Mouse (Mus musculus) MEL (cell line): ENCODE data around the gene Ptrh2. TPM values are rescaled to one million over a fixed set of nuclear protein-coding genes. Genes with fewer than 3 reads are reported as not detected.

Source experiments
- DNase-seq: peaks from one replicate; pipeline ENCODE4 v3.0.0; 2011; ENCODE audit warnings: low read depth, low spot score
- H3K27ac ChIP-seq: 2 replicates; pipeline ENCODE4 v1.5.1; 2012; ENCODE audit warnings: low read depth, mild to moderate bottlenecking, control low read depth, low read length, moderate library complexity; ENCODE audit not compliant: control insufficient read depth
- H3K27me3 ChIP-seq, 2 experiments: fragments of 150-350 bp in 1 of 2; sonication (generic) in 1 of 2; 2 replicates each; pipeline ENCODE4 v1.6.1; 2012; ENCODE audit warnings: low read length in 2 of 2, mild to moderate bottlenecking in 2 of 2, improper control_type of control experiment in 1 of 2, moderate library complexity in 1 of 2; ENCODE audit not compliant: insufficient read depth in 2 of 2, control insufficient read depth in 1 of 2
- H3K36me3 ChIP-seq, 2 experiments: 2 replicates each; pipeline ENCODE4 v1.6.1; 2012 to 2014; ENCODE audit warnings: low read length in 2 of 2, improper control_type of control experiment in 1 of 2, inconsistent platforms in 1 of 2, mild to moderate bottlenecking in 1 of 2; ENCODE audit not compliant: insufficient read depth in 2 of 2, control insufficient read depth in 1 of 2
- H3K4me1 ChIP-seq, 2 experiments: fragments of 150-350 bp in 1 of 2; sonication (generic) in 1 of 2; 2 replicates each; pipeline ENCODE4 v1.6.1; 2012; ENCODE audit warnings: low read length in 2 of 2, improper control_type of control experiment in 1 of 2, mild to moderate bottlenecking in 1 of 2; ENCODE audit not compliant: insufficient read depth in 2 of 2, control insufficient read depth in 1 of 2
- H3K4me3 ChIP-seq, 2 experiments: fragments of 150-350 bp in 1 of 2; sonication (generic) in 1 of 2; 2 replicates each; pipeline ENCODE4 v1.5.1; 2012; ENCODE audit warnings: low read depth in 2 of 2, low read length in 2 of 2, mild to moderate bottlenecking in 2 of 2, moderate library complexity in 2 of 2, control low read depth in 1 of 2, improper control_type of control experiment in 1 of 2; ENCODE audit not compliant: control insufficient read depth in 1 of 2, insufficient read depth in 1 of 2
- H3K79me2 ChIP-seq: 2 replicates; pipeline ENCODE4 v1.6.1; 2012; ENCODE audit warnings: mild to moderate bottlenecking, low read length, moderate library complexity; ENCODE audit not compliant: control insufficient read depth, poor library complexity, insufficient read depth
- H3K9ac ChIP-seq: 2 replicates; pipeline ENCODE4 v1.6.1; 2012; ENCODE audit warnings: low read depth, mild to moderate bottlenecking, control low read depth, low read length, moderate library complexity; ENCODE audit not compliant: control insufficient read depth, poor library complexity, severe bottlenecking
- H3K9me3 ChIP-seq: fragments of 150-350 bp; sonication (generic); replicated peaks from 2 replicates; pipeline ENCODE4 v1.6.1; 2012; ENCODE audit warnings: mild to moderate bottlenecking, low read length, improper control_type of control experiment, moderate library complexity; ENCODE audit not compliant: insufficient read depth
- BHLHE40 ChIP-seq: IDR thresholded peaks from 2 replicates; pipeline ENCODE4 v1.6.1; 2012; ENCODE audit warnings: low read depth, mild to moderate bottlenecking, inconsistent platforms, low read length, improper control_type of control experiment, borderline replicate concordance
- CHD2 ChIP-seq: IDR thresholded peaks from 2 replicates; pipeline ENCODE4 v1.6.1; 2011; ENCODE audit warnings: low read length, improper control_type of control experiment
- CTCF ChIP-seq, 3 experiments: IDR thresholded peaks in 2 of 3; conservative IDR thresholded peaks in 1 of 3; 2 replicates each; pipeline ENCODE4 v1.5.1; 2011 to 2012; ENCODE audit warnings: low read length in 3 of 3, low read depth in 2 of 3, mild to moderate bottlenecking in 2 of 3, improper control_type of control experiment in 1 of 3, inconsistent platforms in 1 of 3, mixed read lengths in 1 of 3, moderate library complexity in 1 of 3; ENCODE audit not compliant: control insufficient read depth in 1 of 3, insufficient read depth in 1 of 3, poor library complexity in 1 of 3, severe bottlenecking in 1 of 3
- E2F4 ChIP-seq: IDR thresholded peaks from 2 replicates; pipeline ENCODE4 v1.6.1; 2011; ENCODE audit warnings: low read depth, low read length, improper control_type of control experiment, borderline replicate concordance
- ELF1 ChIP-seq: IDR thresholded peaks from 2 replicates; pipeline ENCODE4 v1.6.1; 2014; ENCODE audit warnings: low read depth, mild to moderate bottlenecking, inconsistent platforms, low read length, improper control_type of control experiment, moderate library complexity
- GABPA ChIP-seq: IDR thresholded peaks from 2 replicates; pipeline ENCODE4 v1.6.1; 2012; ENCODE audit warnings: low read depth, mild to moderate bottlenecking, inconsistent platforms, low read length, improper control_type of control experiment, moderate library complexity
- GATA1 ChIP-seq: IDR thresholded peaks from 2 replicates; pipeline ENCODE4 v1.6.1; 2011; ENCODE audit warnings: low read depth, low read length, improper control_type of control experiment
- JUND ChIP-seq: IDR thresholded peaks from 2 replicates; pipeline ENCODE4 v1.6.1; 2011; ENCODE audit warnings: low read depth, mild to moderate bottlenecking, improper control_type of control experiment, low read length
- MAFK ChIP-seq: IDR thresholded peaks from 2 replicates; pipeline ENCODE4 v1.6.1; 2011; ENCODE audit warnings: low read depth, mild to moderate bottlenecking, low read length, improper control_type of control experiment, borderline replicate concordance
- MAX ChIP-seq: IDR thresholded peaks from 2 replicates; pipeline ENCODE4 v1.6.1; 2011; ENCODE audit warnings: low read length, improper control_type of control experiment
- MAZ ChIP-seq: IDR thresholded peaks from 2 replicates; pipeline ENCODE4 v1.6.1; 2012; ENCODE audit warnings: low read depth, mild to moderate bottlenecking, inconsistent platforms, low read length, improper control_type of control experiment
- MXI1 ChIP-seq: IDR thresholded peaks from 2 replicates; pipeline ENCODE4 v1.6.1; 2011; ENCODE audit warnings: mild to moderate bottlenecking, low read depth, low read length, improper control_type of control experiment
- MYB ChIP-seq: IDR thresholded peaks from 2 replicates; pipeline ENCODE4 v1.6.1; 2011; ENCODE audit warnings: mild to moderate bottlenecking, low read depth, low read length, improper control_type of control experiment
- NRF1 ChIP-seq: IDR thresholded peaks from 2 replicates; pipeline ENCODE4 v1.6.1; 2014; ENCODE audit warnings: low read depth, mild to moderate bottlenecking, inconsistent platforms, low read length, improper control_type of control experiment, moderate library complexity; ENCODE audit not compliant: poor library complexity, insufficient read depth, severe bottlenecking
- POLR2AphosphoS2 ChIP-seq: IDR thresholded peaks from 2 replicates; pipeline ENCODE4 v1.6.1; 2011; ENCODE audit warnings: low read length, improper control_type of control experiment
- RAD21 ChIP-seq: IDR thresholded peaks from 2 replicates; pipeline ENCODE4 v1.6.1; 2011; ENCODE audit warnings: mild to moderate bottlenecking, low read depth, low read length, improper control_type of control experiment
- TAL1 ChIP-seq: IDR thresholded peaks from 2 replicates; pipeline ENCODE4 v1.6.1; 2012; ENCODE audit warnings: mild to moderate bottlenecking, inconsistent platforms, low read length, moderate library complexity, mixed read lengths
- TBP ChIP-seq: IDR thresholded peaks from 2 replicates; pipeline ENCODE4 v1.8.0; 2011; ENCODE audit warnings: low read depth, low read length, improper control_type of control experiment
- UBTF ChIP-seq: IDR thresholded peaks from 2 replicates; pipeline ENCODE4 v1.6.1; 2012; ENCODE audit warnings: low read depth, mild to moderate bottlenecking, inconsistent platforms, low read length, improper control_type of control experiment, moderate library complexity, borderline replicate concordance; ENCODE audit not compliant: insufficient read depth
- USF1 ChIP-seq: IDR thresholded peaks from 2 replicates; pipeline ENCODE4 v1.6.1; 2014; ENCODE audit warnings: low read depth, mild to moderate bottlenecking, inconsistent platforms, low read length, improper control_type of control experiment, moderate library complexity
- ZC3H11A ChIP-seq: IDR thresholded peaks from 2 replicates; pipeline ENCODE4 v1.6.1; 2012; ENCODE audit warnings: low read depth, mild to moderate bottlenecking, inconsistent platforms, low read length, improper control_type of control experiment
- ZKSCAN1 ChIP-seq: IDR thresholded peaks from 2 replicates; pipeline ENCODE4 v1.6.1; 2012; ENCODE audit warnings: low read depth, mild to moderate bottlenecking, inconsistent platforms, low read length, improper control_type of control experiment, moderate library complexity
- ZMIZ1 ChIP-seq: IDR thresholded peaks from 2 replicates; pipeline ENCODE4 v1.6.1; 2012; ENCODE audit warnings: low read depth, mild to moderate bottlenecking, inconsistent platforms, low read length, improper control_type of control experiment, moderate library complexity
- ZNF384 ChIP-seq: IDR thresholded peaks from 2 replicates; pipeline ENCODE4 v1.6.1; 2012; ENCODE audit warnings: low read depth, mild to moderate bottlenecking, inconsistent platforms, low read length, improper control_type of control experiment
- polyA plus RNA-seq, 2 experiments: library from polyadenylated mRNA; stranded (reverse) in 1 of 2; unstranded in 1 of 2; fragments of >175 nt in 1 of 2; fragments of >200 nt in 1 of 2; gene quantifications; 2 replicates each; pipeline versions ENCODE4 v1.2.1 to v1.2.4; 2012; ENCODE audit warnings: low replicate concordance in 2 of 2, low read depth in 1 of 2; ENCODE audit not compliant: insufficient read length in 2 of 2, insufficient read depth in 1 of 2, missing spikeins in 1 of 2
- total RNA-seq: library from RNA; depleted of rRNA; stranded (reverse); fragments of 300-350 nt; gene quantifications from 2 replicates; pipeline ENCODE4 v1.2.3, GENCODE M21; 2012

Gene Ptrh2
- total and polyA plus RNA-seq, 3 experiments = 30.0 to 40.3 TPM; not detected in 1

DNA sequence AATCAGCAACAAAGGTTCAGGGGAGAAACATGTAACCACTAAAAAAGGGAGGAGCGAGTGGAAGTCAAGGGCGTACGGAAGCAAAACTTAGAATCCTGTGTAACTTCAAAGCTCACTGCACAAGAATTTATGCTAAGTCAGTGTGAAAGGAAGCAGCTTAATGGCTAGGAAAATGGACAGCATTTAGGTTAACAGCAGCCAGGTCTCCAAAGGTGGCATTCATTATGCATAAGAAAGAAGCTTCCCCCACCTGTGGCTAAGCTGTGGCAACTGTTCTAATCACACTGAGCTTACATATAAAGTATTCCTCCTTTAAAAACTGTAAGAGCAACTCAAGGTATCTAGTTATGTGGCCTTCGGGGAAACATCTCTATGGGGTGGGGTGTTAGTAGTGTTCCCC, 17.4 kb downstream of the Ptrh2 start:
- H3K27ac ChIP-seq = no peak overlapping the region
- H3K27me3 ChIP-seq = no peaks in the 10 kb centered on the region
- DNase-seq = no peak
- H3K4me1 ChIP-seq = no peaks in the 10 kb centered on the region
- H3K4me3 ChIP-seq = no peak overlapping the region
- TF ChIP-seq ZC3H11A (no peak), GABPA (no peak), MAZ (no peak), MYB (no peak), ZNF384 (no peak), NRF1 (no peak), TAL1 (no peak), UBTF (no peak), JUND (no peak), MAX (no peak), ZMIZ1 (no peak), GATA1 (no peak), RAD21 (no peak), E2F4 (no peak), ZKSCAN1 (no peak), CHD2 (no peak), MAFK (no peak), ELF1 (no peak)
- H3K9me3 ChIP-seq = no peaks in the 10 kb centered on the region
- H3K9ac ChIP-seq = no peak overlapping the region
- H3K36me3 ChIP-seq = peaks cover 2 to 95% of the 10 kb centered on the region in 2 experiments; a peak in 3 of 4 replicates
- H3K79me2 ChIP-seq = no peaks in the 10 kb centered on the region

DNA sequence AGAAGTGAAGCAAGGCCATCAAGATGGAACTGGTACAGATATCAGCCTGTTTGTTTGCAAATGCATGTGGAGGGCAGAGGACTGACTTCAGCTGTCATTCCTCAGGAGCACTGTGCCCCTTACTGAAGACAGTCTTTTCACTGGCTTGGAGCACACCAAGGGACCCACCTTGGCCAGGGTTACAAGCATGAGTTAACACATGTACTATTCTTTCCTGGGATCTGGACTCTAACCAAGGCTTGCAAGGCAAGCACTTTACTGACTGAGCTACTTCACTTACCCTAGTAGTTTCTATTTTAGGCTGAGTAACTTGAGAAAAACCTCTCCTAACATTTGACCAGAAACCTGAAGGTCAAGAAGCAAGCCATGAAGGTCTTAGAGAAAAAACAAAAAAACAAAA, 30.8 kb downstream of the Ptrh2 start:
- no peak overlapping the region for H3K9ac ChIP-seq
- no peak overlapping the region for H3K4me3 ChIP-seq
- peaks cover 4 to 23% of the 10 kb centered on the region in 2 experiments; a peak in 3 of 4 replicates for H3K4me1 ChIP-seq
- peaks cover 3% of the 10 kb centered on the region; the same call in 1 of the 2 replicates for H3K79me2 ChIP-seq
- DNase-seq = no peak
- H3K9me3 ChIP-seq = no peaks in the 10 kb centered on the region
- no peaks in the 10 kb centered on the region for H3K27me3 ChIP-seq
- peaks cover 32 to 81% of the 10 kb centered on the region in 2 experiments for H3K36me3 ChIP-seq
- no peak overlapping the region for H3K27ac ChIP-seq
- no peak for TF ChIP-seq MAFK
- TF ChIP-seq BHLHE40 = no peak
- TF ChIP-seq MAX = no peak
- no peak for TF ChIP-seq ZKSCAN1
- TF ChIP-seq TBP = no peak
- no peak for TF ChIP-seq POLR2AphosphoS2
- TF ChIP-seq MXI1 = no peak
- TF ChIP-seq CTCF (IDR thresholded peaks at IDR 0.05 in 2 of 3, conservative IDR thresholded peaks at IDR 0.05 in 1 of 3; ENCODE audit: control insufficient read depth in 1 of 3, insufficient read depth in 1 of 3, low read depth in 2 of 3, low read length in 3 of 3, poor library complexity in 1 of 3, severe bottlenecking in 1 of 3) = no peak
- TF ChIP-seq USF1 = no peak
